Mouse (Mus musculus) induced T-regulatory cell, adult 2 months (primary cell): ENCODE data around the gene Avpi1.

ENCODE experiments used
- DNase-seq: peaks from one replicate; pipeline ENCODE4 v3.0.0-alpha.2; 2012; ENCODE audit warnings: low read depth

Avpi1 gene

DNA sequence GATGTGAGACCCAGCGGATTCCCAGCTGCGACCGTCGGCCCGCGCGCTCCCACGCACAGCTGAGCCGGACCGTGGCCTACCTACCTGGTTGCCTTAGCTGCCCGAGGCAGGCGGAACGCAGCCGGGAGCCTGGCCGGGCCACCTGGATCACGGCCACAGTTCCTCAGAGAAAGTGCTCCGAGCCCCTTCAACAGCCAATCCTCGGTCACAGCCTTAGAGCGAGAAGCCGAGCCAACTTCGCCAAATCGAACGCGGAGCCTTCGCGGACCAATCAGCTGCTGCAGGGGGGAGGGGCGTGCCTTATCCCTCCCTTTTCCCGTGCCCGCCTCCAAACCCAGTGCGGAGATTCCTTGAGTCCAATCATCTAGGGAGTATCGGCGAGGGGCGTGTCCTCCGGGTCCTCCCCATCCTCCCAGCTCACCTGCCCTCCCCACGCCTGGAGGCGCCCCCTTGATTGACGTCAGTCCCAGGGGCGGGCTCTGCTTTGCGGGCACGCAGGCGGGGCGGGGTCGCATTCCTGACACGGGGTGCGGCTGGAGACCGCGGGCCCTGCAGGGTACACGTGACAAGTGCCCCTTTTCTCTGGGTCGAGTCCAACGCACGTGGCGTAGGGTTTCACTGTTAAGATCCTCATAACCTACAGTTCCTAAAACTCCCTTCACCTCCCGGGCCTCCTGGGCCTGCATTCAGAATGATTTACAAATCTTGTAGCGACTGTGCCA lies at the start of gene Avpi1:
Gene Avpi1, minus strand, starts transcription at position 273 of the 722 bp plus-strand sequence.
- peak; percentile 95 for DNase-seq

DNA sequence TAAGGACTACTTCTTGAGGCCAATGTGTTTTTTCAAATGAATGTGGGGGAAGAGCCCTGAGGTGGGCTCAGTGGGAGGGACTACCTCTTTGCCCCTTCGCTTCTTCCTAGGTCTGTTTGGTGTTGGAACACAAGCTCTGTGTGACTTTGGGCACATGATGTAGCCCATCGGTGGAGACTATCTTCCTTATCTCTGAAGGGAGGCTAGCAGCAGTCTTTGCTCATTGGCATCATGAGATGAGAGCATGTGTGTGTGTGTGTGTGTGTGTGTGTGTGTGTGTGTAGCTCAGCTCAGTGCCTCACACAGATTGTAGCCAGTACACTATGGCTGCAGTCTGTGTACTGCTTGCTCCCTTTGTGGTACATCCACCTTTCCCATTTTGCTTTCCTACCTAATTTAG lies 48.6 kb upstream of the Avpi1 start:
- DNase-seq: no peak

DNA sequence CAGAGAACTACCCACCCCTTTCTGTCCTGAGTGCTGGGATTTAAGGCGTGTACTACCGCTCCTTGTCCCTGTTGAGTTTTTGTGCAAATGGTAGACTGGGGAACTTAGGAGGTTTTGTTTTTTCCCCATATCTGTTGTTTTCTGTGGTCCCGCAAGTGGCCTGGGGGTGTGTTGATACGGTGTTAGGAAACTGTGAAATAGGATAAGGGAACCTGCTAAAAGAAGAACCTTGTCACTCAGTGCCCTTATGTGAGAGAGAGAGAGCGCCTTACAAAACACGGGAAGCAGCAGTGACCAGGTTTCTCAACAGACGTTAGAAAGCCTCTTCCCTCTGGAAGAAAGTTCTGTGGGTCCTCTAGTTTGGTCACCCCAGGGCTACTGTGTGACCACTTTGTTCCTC lies 48.0 kb upstream of the Avpi1 start:
- DNase-seq: no peak

DNA sequence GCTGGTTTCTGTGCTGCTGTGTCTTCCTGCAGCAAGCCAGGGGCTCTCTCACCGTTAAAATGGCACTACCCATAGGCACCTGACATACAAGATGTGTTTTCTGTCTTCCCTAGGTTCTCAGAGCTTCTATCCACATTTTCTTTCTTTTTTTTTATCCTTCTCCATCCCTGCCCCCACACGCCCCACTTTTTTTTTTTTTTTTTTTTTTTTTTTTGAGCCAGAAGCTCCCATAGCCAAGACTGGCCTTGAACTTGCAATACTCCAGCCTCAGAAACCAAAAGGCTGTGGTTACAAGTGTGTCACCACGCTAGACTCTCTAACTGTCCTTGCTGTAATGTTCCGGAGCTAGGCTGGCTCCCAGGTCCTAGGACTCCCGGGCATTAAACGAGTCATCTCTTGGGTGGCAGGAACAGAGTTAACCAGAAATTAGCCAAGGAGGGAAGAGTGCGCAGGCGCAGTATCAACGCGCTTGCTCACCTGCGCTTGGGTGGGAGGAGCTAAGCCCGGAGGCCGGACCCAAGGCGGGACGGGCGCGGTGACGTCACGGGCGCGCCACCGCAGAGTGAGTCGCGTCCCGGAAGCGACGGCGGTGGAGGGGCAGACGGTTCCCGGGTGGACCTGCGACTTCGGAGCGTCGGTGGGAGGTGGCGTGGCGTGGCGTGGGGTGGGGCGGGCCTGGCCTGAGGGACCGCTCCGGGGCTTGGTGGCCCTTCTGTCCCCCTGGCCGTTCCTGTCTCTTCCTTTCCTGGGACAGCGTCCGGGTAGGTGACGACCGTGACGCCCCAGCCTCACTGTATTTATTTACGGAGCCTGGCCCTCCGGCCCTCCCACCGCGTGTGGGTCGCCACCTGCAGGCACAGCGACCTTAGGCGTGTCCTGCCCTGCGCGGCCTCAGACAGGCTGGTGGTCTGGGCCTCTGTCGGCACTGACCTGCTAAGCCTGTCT lies 41.4 kb upstream of the Avpi1 start:
- DNase-seq: peak; percentile 98

DNA sequence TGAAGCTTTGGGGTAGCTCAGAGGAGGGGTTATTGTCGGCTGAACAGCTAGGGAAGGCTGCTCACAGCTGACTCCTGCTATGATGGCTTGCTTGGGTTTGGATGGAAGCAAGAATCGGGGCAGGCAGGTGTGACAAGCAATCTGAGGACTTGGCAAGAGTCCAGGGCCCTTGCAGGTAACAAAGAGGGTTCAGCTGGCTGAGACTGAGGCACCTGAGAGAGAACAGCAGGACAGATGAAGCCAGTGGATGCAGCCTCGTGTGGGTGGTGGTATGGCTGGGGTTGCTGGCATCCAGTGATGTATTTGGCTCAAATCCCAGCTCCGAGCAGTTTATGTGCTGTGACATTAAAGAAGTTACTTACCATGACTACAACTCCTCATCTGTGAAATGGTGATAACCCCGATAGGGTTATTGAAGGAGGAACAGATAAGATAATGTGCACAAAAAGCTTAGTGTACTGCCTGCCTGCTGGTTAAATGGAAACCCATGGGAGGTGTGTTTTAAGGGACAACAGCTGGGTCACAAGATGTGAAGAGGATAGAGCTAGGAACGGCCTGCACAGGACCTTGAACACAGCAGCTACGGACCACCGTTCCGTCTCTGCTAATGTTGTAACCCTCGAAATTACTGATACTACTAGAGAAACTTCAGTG lies 40.6 kb upstream of the Avpi1 start:
- DNase-seq: no peak

DNA sequence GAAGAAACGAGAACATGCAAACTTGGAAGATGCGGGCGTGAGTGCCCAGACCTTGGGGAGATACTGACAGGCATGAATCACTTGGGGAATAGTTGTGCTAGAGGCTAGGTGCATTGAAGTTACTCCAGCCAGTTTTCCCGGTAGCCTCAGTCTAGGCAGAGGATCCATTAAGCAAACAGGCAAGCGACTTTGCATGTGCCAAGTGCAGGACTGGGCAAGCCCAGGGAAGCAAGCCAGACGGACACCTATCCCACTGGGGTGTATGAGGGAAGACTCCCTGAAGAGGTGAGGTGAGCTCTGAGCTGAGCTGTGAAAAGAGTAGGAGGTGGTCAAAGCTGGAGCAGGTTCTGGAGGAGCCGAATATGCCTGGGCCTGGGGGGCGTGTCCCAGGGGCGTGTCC lies 38.6 kb upstream of the Avpi1 start:
- no peak for DNase-seq

DNA sequence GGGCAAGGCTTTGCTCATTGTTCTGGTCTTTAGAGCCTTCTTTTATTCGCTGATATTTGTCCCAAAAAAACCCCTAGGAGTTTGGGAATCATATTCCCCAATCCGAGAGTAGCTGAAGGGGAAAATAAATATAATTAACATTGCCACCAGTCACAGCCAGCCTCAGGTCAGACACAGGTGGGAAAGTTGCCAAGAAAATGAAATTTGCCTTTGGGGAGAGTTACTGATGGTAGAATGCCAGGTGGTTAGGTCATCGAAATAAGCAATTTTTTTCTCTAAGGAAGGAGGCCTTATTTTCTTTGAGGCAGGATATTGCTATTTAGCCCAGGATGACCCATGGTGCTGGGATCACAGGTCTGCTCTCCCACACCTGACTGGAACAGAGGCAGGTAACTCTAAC lies 37.9 kb upstream of the Avpi1 start:
- DNase-seq: no peak

DNA sequence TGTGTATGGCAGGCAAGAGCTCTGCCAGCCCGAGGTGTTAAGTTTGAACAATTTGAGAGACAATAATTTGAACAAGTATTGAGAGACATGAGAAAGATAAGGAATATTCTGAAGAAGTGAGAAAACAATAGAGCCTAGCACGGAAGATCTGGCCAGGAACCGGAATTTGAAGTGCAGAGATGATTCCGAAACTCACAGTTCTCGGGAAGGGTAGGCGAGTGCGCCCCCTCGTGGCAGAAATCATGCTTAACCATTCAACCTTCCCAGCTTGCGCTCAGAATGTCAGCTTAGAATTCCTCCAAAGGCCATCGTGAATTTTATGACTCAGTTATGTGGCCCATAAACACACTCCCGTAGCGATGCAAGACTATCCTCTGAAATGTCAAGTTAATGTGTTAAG lies 37.3 kb upstream of the Avpi1 start:
- peak; percentile 92 for DNase-seq

DNA sequence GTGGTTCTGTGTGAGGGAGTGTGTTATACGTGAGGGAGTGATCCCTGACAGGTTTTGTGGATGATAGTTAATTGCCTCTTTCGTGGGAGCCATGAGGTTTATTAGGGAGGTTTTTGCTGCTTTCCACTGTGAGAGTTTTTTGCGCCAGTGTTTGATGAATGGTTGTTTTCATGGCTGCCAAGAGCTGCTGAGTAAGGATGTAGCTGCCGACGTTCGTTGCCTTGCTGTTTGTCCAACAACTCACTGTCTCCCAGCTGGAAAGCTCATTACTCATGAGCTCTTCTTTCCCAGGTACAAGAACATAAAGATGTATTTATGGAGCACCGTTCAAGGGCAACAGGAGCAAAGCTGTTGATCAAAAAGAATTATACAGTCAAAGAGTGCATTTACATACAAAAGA lies 35.3 kb upstream of the Avpi1 start:
- no peak for DNase-seq

DNA sequence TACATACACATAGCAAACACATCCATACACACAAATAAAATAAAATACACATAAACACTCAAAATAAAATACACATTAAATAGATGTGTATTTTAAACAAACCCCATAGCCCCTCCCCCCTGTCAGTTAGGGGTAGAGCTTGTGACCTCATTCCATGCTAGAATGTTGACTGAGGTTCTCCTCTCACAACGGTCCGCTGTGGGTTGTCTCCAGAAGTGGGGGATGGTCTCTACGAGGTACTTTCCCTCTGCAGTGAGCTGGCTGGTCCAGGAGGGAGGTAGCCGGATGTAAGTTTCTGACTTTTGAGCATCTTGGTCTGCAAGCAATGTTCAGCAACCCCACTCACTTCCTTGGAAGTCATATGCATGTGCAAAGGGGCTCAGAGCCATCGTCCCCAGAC lies 34.9 kb upstream of the Avpi1 start, which contains the start of gene Zfyve27:
Gene Zfyve27, plus strand, starts transcription at position 188 of the 400 bp plus-strand sequence.
- no peak for DNase-seq

DNA sequence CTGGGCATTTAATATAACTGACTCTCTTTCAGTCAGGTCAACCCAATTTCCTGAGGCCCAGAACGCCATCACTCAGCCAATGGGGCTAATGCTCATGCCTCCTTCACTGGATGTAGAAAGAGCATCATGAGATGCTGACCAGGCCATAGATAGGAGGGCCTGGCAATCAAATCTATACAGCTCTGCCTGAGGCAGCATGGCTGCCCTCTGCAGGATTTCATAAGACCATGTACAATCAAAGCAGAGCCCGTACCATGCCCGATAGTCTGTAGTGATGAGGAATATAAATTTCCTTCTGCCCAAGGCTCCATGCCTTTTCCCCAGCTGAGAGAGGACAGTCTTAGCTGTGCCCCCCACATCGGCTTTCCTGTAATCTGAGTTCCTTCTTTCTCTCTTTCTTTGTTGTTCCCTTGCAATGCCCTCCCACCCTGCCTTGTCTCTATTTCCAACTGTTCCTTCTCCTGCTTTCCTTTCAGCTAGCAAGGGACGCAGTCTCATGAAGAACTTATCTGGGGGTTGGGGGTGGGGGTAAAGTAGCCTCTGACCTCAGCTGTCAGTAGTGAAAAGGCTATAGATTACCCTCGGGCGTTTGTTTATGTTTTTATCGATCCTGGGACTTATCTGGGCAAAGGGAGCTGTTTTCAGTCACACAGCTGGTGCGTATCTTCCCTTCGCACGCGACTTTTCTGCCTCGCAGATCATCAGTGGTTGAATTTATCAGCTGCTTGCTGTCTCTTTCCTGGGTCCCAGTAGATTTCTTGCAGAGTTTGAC lies 29.6 kb upstream of the Avpi1 start:
- DNase-seq: no peak

DNA sequence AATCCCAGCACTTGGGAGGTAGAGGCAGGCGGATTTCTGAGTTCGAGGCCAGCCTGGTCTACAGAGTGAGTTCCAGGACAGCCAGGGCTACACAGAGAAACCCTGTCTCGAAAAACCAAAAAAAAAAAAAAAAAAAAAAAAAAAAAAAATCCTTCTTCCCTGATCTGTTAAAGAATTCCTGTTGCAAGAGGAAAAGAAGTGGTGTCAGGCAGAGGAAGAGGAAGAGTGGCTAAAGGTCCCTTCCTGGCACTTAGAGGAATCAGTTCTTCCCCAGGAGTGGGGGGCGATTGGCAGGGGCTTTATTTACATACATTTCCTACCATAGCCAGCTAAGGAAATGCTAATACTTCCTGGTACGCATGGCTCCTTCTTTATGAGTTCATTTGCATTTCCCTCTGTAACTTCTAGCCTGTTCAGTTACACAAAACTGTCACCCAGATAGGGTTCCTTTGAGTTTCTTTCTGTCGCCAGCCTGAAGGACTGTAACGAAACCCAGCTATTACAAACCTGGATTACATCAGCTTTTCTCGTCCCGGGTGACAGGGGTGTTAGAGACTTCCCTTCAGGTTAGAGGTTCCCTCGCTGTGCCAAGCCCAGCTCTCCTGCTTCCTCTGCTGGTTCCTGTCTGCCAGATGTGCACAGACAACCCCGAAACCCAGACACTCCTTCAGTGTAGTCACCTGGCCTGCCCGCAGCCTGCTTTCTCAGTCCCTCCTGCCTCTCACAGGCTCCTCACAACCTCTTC lies 28.8 kb upstream of the Avpi1 start:
- no peak for DNase-seq

DNA sequence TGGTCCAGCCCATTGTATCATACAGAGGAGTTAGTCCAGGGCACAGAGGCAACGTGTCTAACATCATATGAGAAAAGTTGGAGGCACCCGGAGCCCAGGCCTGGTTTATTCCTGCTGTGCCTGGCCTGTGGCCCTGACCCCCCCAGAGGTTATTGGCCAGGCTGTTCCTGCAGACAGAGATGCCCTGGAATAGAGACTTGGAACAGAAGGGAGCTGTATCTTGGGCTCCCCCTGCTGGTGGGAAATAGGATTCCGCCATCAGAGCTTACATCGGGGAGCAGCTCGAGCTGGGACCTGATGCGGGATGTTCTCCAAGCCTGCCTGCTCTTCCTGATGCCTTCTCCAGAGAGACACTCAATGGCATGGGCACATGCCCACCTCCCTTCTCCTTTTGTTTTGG lies 23.1 kb upstream of the Avpi1 start:
- peak; percentile 87 for DNase-seq

DNA sequence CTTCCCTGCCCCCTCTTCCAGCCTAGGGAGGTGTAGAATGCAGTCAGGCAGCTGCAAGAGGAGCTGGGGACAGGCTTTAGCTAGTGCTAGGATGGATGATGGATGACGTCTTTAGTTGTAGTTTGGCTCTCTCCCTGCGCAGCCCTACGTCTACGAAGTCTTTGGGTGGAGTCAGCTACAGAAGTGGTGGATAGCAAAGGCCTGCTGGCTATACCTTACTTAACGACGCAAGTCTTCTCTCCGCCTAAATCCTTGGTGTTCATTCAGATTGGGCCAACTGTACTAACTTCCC lies 19.7 kb upstream of the Avpi1 start:
- no peak for DNase-seq

DNA sequence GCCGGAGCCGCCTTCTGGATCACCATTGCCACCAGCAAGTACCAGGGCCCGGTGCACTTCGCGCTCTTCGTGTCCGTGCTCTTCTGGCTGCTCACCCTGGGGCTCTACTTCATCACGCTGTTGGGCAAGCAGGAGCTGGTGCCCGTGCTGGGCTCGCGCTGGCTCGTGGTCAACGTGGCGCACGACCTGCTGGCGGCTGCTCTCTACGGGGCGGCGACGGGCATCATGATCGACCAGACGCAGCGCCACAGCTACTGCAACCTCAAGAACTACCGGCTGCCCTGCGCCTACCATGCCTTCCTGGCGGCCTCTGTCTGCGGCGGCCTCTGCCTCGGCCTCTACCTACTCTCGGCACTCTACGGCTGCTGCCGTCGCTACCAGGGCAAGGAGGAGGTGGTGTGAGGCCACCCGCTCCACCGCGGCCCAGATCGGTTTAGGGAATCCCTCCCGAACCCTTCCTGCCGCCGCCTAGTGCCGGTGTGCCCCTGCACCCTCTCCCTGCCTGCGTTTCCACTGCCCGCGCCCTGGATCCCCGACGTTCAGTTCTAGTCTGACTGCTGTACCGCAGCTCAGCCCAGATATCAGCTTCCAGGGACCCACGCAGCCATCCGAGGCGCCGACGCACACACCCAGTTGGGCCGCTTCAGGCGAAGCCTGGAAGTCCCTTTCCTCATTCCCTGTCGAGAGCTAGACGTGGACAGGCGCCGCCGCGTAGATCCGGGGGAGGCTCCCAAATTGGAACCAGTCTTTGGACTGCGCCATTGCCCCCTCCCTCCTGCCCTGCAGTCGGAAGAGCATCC lies 19.1 kb upstream of the Avpi1 start:
- DNase-seq: peak; percentile 55

DNA sequence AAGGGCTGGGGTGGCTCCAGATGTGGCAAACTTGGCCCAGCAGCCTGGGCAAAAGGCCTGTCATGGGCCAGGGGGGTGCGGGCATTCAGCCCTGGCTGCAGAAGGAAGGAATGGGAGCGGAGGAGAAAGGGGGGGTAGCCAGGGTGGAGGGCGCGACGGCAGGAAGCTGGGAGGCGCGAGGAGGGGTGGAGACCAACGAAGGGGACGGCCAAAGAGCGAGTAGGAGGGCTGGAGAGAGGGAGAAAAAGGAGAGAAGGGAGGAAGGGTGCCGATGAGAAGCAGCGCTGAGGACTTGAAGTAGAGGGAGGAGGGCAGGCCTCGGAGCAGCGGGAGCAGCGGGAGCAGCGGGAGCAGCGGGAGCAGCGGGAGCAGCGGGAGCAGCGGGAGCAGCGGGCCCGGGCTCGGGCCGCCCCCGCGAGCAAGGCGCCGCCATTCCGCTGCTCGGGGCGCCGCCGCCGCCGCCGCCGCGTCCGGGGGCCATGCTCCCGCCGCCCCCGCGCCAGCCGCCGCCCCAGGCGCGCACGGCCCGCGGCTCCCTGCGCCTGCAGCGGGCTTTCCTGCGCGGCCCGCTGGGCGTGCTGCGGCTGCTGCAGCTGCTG lies 18.4 kb upstream of the Avpi1 start, which contains the start of gene Marveld1:
Gene Marveld1, plus strand, starts transcription at position 231 of the 599 bp plus-strand sequence.
- DNase-seq: peak; percentile 60

DNA sequence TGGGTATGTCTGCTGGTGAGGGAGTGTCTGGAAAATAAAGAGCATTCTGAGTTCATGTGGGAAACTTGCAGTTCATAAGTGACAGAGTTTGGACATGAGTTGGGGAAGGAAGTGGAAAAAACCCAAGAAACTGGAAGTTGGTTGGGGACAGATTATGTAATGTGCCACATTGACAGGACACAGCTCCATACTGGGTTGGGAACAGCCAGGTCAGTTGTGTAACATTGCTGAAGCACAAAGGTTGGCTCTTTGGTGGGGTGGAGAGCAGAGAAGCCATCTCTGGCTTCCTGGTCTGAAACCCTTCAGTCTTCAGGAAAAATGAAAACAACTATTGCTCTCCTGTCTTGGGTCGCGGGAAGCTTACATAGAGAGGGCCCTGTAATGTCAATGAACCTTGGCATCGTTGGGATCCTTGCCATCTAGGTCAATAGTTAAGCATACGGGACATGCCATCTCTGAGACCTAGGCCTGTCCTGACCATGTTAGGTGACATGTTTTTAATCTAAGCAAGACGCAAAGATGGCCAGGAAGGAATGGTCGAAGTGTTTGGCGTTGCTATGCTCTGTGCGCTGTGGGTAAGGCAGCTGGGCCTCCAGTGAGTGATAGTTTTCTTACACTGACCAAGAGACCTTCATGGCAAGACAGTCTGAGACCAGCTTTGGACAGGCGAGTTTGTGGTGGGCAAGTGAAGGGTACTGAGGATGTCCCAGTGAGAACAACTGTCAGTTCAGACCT lies 17.6 kb upstream of the Avpi1 start:
- DNase-seq: no peak

DNA sequence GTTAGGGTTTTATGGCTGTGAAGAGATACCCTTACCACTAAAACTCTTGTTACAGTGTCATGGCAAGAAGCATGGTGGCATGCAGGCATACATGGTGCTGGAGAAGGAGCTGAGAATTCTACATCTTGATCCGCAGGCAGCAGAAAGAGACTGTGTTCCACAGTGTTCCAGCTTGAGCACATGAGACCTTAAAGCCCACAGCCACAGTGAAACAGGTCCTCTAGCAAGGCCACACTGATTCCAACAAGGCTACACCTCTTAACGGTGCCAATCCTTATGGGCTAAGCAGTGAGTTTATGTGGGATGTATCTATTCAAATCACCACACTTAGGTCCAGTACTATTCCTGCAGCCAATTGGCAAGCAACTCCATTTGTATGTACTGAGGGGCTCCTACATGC lies 16.9 kb upstream of the Avpi1 start:
- no peak for DNase-seq

DNA sequence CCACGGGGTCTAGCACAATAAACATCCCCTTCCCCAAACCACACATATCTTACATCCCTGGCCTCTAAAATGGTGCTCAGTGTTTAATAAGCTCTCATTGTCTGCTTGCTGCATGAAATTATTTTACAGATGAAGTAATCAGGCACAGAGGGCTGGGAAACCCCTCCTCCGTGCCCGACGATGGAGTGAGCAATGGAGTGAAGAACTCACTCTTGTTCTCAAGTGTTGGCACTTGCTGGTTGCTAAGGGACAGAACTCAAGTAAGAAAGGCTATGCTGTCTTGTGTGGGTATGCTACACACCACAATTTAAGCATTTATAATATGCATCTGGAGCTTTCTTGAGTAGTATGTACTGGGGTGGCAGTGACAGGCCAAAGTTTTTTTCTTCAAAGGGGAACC lies 16.4 kb upstream of the Avpi1 start:
- DNase-seq: no peak
